Mouse (Mus musculus) lung, adult 10 weeks (tissue): Measurements from ENCODE around the gene 2810006K23Rik. TPM values are rescaled to one million over a fixed set of nuclear protein-coding genes. Genes with fewer than 3 reads are reported as not detected.

Source experiments
- polyA plus RNA-seq: library from polyadenylated mRNA; stranded (reverse); fragments of 350-450 nt; fragmentation: Illumina TruSeq; extraction: RNeasy Lipid Tissue Mini Kit (QIAGEN cat#74804); gene quantifications from one replicate; pipeline ENCODE4 v1.2.3, GENCODE M21; 2014; ENCODE audit warnings: low read depth, low replicate concordance; ENCODE audit not compliant: insufficient read depth

The 2810006K23Rik gene
- polyA plus RNA-seq = 7.3 TPM

GRCm38 (mm10) chr5:124327510-124328364 lies at the start of gene 2810006K23Rik, which contains the start of gene Mphosph9:
TSS of gene 2810006K23Rik (plus strand) at chr5:124328089.
TSS of gene Mphosph9 (minus strand) at chr5:124327972.

GRCm38 (mm10) chr5:124362982-124363381 lies 35.1 kb downstream of the 2810006K23Rik start, which contains the start of gene Cdk2ap1:
TSS of gene Cdk2ap1 (minus strand) at chr5:124363082.

Other genes starting within 250 kb of the 2810006K23Rik start
- gene Abcb9, start 232.3 kb upstream of the 2810006K23Rik start, polyA plus RNA-seq = 3.2 TPM
- gene Ogfod2, start 215.8 kb upstream of the 2810006K23Rik start, polyA plus RNA-seq = 23.3 TPM
- 48.1 TPM for gene Arl6ip4, start 212.0 kb upstream of the 2810006K23Rik start, polyA plus RNA-seq
- gene Pitpnm2, start 78.3 kb upstream of the 2810006K23Rik start, polyA plus RNA-seq = 13.8 TPM
- 1.3 TPM for gene Mphosph9, start 117 bp upstream of the 2810006K23Rik start, polyA plus RNA-seq
- gene Cdk2ap1, start 35.0 kb downstream of the 2810006K23Rik start, polyA plus RNA-seq = 79.2 TPM
- 8.9 TPM for gene Sbno1, start 97.9 kb downstream of the 2810006K23Rik start, polyA plus RNA-seq
- 25.3 TPM for gene Kmt5a, start 111.8 kb downstream of the 2810006K23Rik start, polyA plus RNA-seq
- gene Rilpl2, start 150.3 kb downstream of the 2810006K23Rik start, polyA plus RNA-seq = 23.6 TPM
- gene Snrnp35, start 155.0 kb downstream of the 2810006K23Rik start, polyA plus RNA-seq = 8.3 TPM
- 21.6 TPM for gene Rilpl1, start 203.3 kb downstream of the 2810006K23Rik start, polyA plus RNA-seq
- gene Tmed2, start 212.6 kb downstream of the 2810006K23Rik start, polyA plus RNA-seq = 274 TPM
- 7.3 TPM for gene Ddx55, start 224.8 kb downstream of the 2810006K23Rik start, polyA plus RNA-seq